Mouse (Mus musculus): ENCODE results near the gene Sfpq. TPM values are rescaled to one million over a fixed set of nuclear protein-coding genes. Genes with fewer than 3 reads are reported as not detected.

Gene Sfpq
- total RNA-seq, 2 experiments from 2014 or later, result 235 to 287 TPM

Other genes starting within 250 kb of the Sfpq start
- 10 to 100 TPM; 44.1 to 45.5 TPM for gene Zmym4, start 53.2 kb upstream of the Sfpq start, total RNA-seq (2021)
- 10 to 100 TPM; 12.5 to 13.4 TPM for gene Zmym1, start 39.8 kb downstream of the Sfpq start, total RNA-seq (2021)
- 10 to 100 TPM; 29.8 to 44.2 TPM for gene Zmym6, start 56.1 kb downstream of the Sfpq start, total RNA-seq (2021)
- 1 to 10 TPM; 3.3 to 4.9 TPM for gene Tmem35b, start 102.4 kb downstream of the Sfpq start, total RNA-seq (2021)
- gene Dlgap3, start 147.9 kb downstream of the Sfpq start, total RNA-seq (2021), result 100 to 1,000 TPM; 286 to 291 TPM
- 10 to 100 TPM; 46.7 to 51.6 TPM for gene Smim12, start 222.5 kb downstream of the Sfpq start, total RNA-seq (2021)